Mouse (Mus musculus) heart, embryonic 15.5 days (tissue): ENCODE results near the gene Tuba1c. TPM values are rescaled to one million over a fixed set of nuclear protein-coding genes. Genes with fewer than 3 reads are reported as not detected.
A peak's percentile ranks its signal among the peaks of the same experiment; 100 is the strongest.
"Not testable (repeated sequence)": the region's sequence is repeated elsewhere in the genome, so short reads cannot be mapped to it uniquely, and the experiment has no call there.

Experiments
- ATAC-seq: fragments of 200-750 bp; cut with Nextera tagmentation; replicated peaks from 2 replicates; pipeline ENCODE4 v1.8.0; 2017; ENCODE audit warnings: low read depth, moderate TSS enrichment; ENCODE audit not compliant: insufficient number of reproducible peaks, insufficient read depth, low FRiP score
- H3K27ac ChIP-seq: fragments of 300-500 bp; sonication (generic); 2 replicates; pipeline ENCODE4 v1.5.1; 2015; ENCODE audit warnings: mild to moderate bottlenecking, inconsistent platforms
- H3K27me3 ChIP-seq: fragments of 300-500 bp; sonication (generic); 2 replicates; pipeline ENCODE4 v1.6.1; 2015; ENCODE audit warnings: inconsistent platforms
- H3K36me3 ChIP-seq: fragments of 300-500 bp; sonication (generic); 2 replicates; pipeline ENCODE4 v1.6.1; 2015; ENCODE audit warnings: mild to moderate bottlenecking, inconsistent platforms
- H3K4me1 ChIP-seq: fragments of 300-500 bp; sonication (generic); replicated peaks from 2 replicates; pipeline ENCODE4 v1.6.1; 2015; ENCODE audit warnings: inconsistent platforms
- H3K4me2 ChIP-seq: fragments of 300-500 bp; sonication (generic); 2 replicates; pipeline ENCODE4 v1.6.1; 2015; ENCODE audit warnings: inconsistent platforms, mild to moderate bottlenecking, moderate library complexity
- H3K4me3 ChIP-seq: fragments of 300-500 bp; sonication (generic); 2 replicates; pipeline ENCODE4 v1.5.1; 2015; ENCODE audit warnings: mild to moderate bottlenecking, inconsistent platforms
- H3K9ac ChIP-seq: fragments of 300-500 bp; sonication (generic); 2 replicates; pipeline ENCODE4 v1.6.1; 2015; ENCODE audit warnings: mild to moderate bottlenecking, inconsistent platforms
- H3K9me3 ChIP-seq: fragments of 300-500 bp; sonication (generic); replicated peaks from 2 replicates; pipeline ENCODE4 v1.6.1; 2016; ENCODE audit warnings: inconsistent platforms
- WGBS: fragments of 180-500 bp; shearing (Covaris S2); methylation state at CpG from one replicate; pipeline ENCODE4 v1.1.7; 2015; ENCODE audit warnings: mixed read lengths; 5-methylcytosine and 5-hydroxymethylcytosine counted together
- polyA plus RNA-seq: library from polyadenylated mRNA; unstranded; fragments of >200 nt; fragmentation: Nextera tagmentation; extraction: Ambion mirVana; gene quantifications from 2 replicates; pipeline ENCODE4 v1.2.1, GENCODE M21; 2015

Gene Tuba1c
- polyA plus RNA-seq, 1 experiment from 2014 or later = 117 TPM

- H3K9ac ChIP-seq = peak overlapping the region; percentile 30; the same call in 1 of the 2 replicates
- H3K27ac ChIP-seq, H3K27me3 ChIP-seq, H3K9me3 ChIP-seq, ATAC-seq: not testable (repeated sequence)
- H3K4me1 ChIP-seq = peaks cover 22% of the 10 kb centered on the region
- peaks cover 15% of the 10 kb centered on the region; the same call in 1 of the 2 replicates for H3K36me3 ChIP-seq
- H3K4me2 ChIP-seq = peak overlapping the region; percentile 75
- H3K4me3 ChIP-seq = peak overlapping the region; percentile 60
- 98% methylated on average over 3 of the region's 3 CpGs for WGBS
Observed at GRCm38 (mm10) chr15:99076011-99076410, 46.3 kb downstream of the Tuba1c start.

- H3K9ac ChIP-seq = no peak overlapping the region
- H3K36me3 ChIP-seq = peaks cover 29% of the 10 kb centered on the region; the same call in 1 of the 2 replicates
- no peaks in the 10 kb centered on the region for H3K9me3 ChIP-seq
- peaks cover 22% of the 10 kb centered on the region for H3K4me1 ChIP-seq
- 68% methylated on average over 15 of the region's 15 CpGs for WGBS
- no peak overlapping the region for H3K4me2 ChIP-seq
- H3K4me3 ChIP-seq = no peak overlapping the region
- no peak for ATAC-seq
- no peak overlapping the region for H3K27ac ChIP-seq
- no peaks in the 10 kb centered on the region for H3K27me3 ChIP-seq
Observed at GRCm38 (mm10) chr15:99078181-99078910, 48.7 kb downstream of the Tuba1c start.

- 70% methylated on average over 3 of the region's 3 CpGs for WGBS
- Histone ChIP-seq H3K9me3 (no peaks in the 10 kb centered on the region), H3K27me3 (peaks cover 13% of the 10 kb centered on the region), H3K9ac (no peak overlapping the region), H3K27ac (no peak overlapping the region), H3K4me2 (no peak overlapping the region), H3K4me3 (no peak overlapping the region), H3K4me1 (peaks cover 28% of the 10 kb centered on the region), H3K36me3 (peaks cover 29% of the 10 kb centered on the region; the same call in 1 of the 2 replicates)
- ATAC-seq = no peak
Observed at GRCm38 (mm10) chr15:99079804-99080203, 50.1 kb downstream of the Tuba1c start.

- ATAC-seq = no peak
- H3K36me3 ChIP-seq = peaks cover 29% of the 10 kb centered on the region; the same call in 1 of the 2 replicates
- H3K4me3 ChIP-seq = no peak overlapping the region
- H3K9me3 ChIP-seq = no peaks in the 10 kb centered on the region
- H3K27ac ChIP-seq = no peak overlapping the region
- H3K4me1 ChIP-seq = peaks cover 18% of the 10 kb centered on the region
- H3K4me2 ChIP-seq = no peak overlapping the region
- no peak overlapping the region for H3K9ac ChIP-seq
- H3K27me3 ChIP-seq = peaks cover 38% of the 10 kb centered on the region
- WGBS = 94% methylated on average over 12 of the region's 12 CpGs
Observed at GRCm38 (mm10) chr15:99082322-99082721, 52.6 kb downstream of the Tuba1c start.

- H3K4me1 ChIP-seq = peaks cover 23% of the 10 kb centered on the region
- H3K27ac ChIP-seq = no peak overlapping the region
- 87% methylated on average over 16 of the region's 16 CpGs for WGBS
- H3K27me3 ChIP-seq = peaks cover 44% of the 10 kb centered on the region
- H3K4me2 ChIP-seq = no peak overlapping the region
- ATAC-seq = no peak
- no peak overlapping the region for H3K9ac ChIP-seq
- no peaks in the 10 kb centered on the region for H3K9me3 ChIP-seq
- no peak overlapping the region for H3K4me3 ChIP-seq
- peaks cover 24% of the 10 kb centered on the region; the same call in 1 of the 2 replicates for H3K36me3 ChIP-seq
Observed at GRCm38 (mm10) chr15:99082840-99083239, 53.1 kb downstream of the Tuba1c start.

GRCm38 (mm10) chr15:99083258-99083657, 53.6 kb downstream of the Tuba1c start:
- Histone ChIP-seq H3K9ac (no peak overlapping the region), H3K4me1 (peaks cover 24% of the 10 kb centered on the region), H3K9me3 (no peaks in the 10 kb centered on the region), H3K27me3 (peaks cover 48% of the 10 kb centered on the region), H3K4me3 (no peak overlapping the region), H3K36me3 (peaks cover 24% of the 10 kb centered on the region; the same call in 1 of the 2 replicates), H3K4me2 (no peak overlapping the region), H3K27ac (no peak overlapping the region)
- WGBS = 72% methylated on average over 9 of the region's 9 CpGs
- ATAC-seq = no peak

GRCm38 (mm10) chr15:99083867-99084557, 54.3 kb downstream of the Tuba1c start:
- H3K27me3 ChIP-seq = peaks cover 55% of the 10 kb centered on the region
- 18% methylated on average over 11 of the region's 11 CpGs for WGBS
- H3K4me3 ChIP-seq = 0 out of 2 replicates have a peak overlapping the region, but pooled peaks have one; percentile 7

GRCm38 (mm10) chr15:99084618-99085017, 54.9 kb downstream of the Tuba1c start:
- ATAC-seq = no peak
- 0 out of 2 replicates have a peak overlapping the region, but pooled peaks have one; percentile 8 for H3K4me2 ChIP-seq
- H3K36me3 ChIP-seq = peaks cover 22% of the 10 kb centered on the region; the same call in 1 of the 2 replicates
- H3K27ac ChIP-seq = no peak overlapping the region
- 0 out of 2 replicates have a peak overlapping the region, but pooled peaks have one; percentile 7 for H3K4me3 ChIP-seq
- no peaks in the 10 kb centered on the region for H3K9me3 ChIP-seq
- H3K4me1 ChIP-seq = peaks cover 29% of the 10 kb centered on the region
- 16% methylated on average over 19 of the region's 19 CpGs for WGBS
- peaks cover 61% of the 10 kb centered on the region for H3K27me3 ChIP-seq
- H3K9ac ChIP-seq = no peak overlapping the region

More at GRCm38 (mm10) chr15:99083867-99084557, 54.3 kb downstream of the Tuba1c start:
- peaks cover 27% of the 10 kb centered on the region for H3K4me1 ChIP-seq
- H3K27ac ChIP-seq = no peak overlapping the region
- peaks cover 22% of the 10 kb centered on the region; the same call in 1 of the 2 replicates for H3K36me3 ChIP-seq
- peak overlapping the region; percentile 23; the same call in 1 of the 2 replicates for H3K4me2 ChIP-seq
- H3K9me3 ChIP-seq = no peaks in the 10 kb centered on the region
- no peak overlapping the region for H3K9ac ChIP-seq
- no peak for ATAC-seq

GRCm38 (mm10) chr15:99085997-99086396, 56.3 kb downstream of the Tuba1c start:
- Histone ChIP-seq H3K9me3 (no peaks in the 10 kb centered on the region), H3K27me3 (peaks cover 74% of the 10 kb centered on the region), H3K9ac (no peak overlapping the region), H3K27ac (no peak overlapping the region), H3K4me2 (no peak overlapping the region), H3K36me3 (peaks cover 14% of the 10 kb centered on the region; the same call in 1 of the 2 replicates), H3K4me3 (no peak overlapping the region), H3K4me1 (peaks cover 29% of the 10 kb centered on the region)
- 81% methylated on average over 4 of the region's 4 CpGs for WGBS
- ATAC-seq = no peak

GRCm38 (mm10) chr15:99087253-99088075, 57.8 kb downstream of the Tuba1c start, which contains the start of gene C1ql4:
Gene C1ql4 (minus strand): TSS chr15:99087817.
- H3K4me2 ChIP-seq = peak within 1 kb of the TSS; percentile 58
- ATAC-seq = no peak
- H3K4me1 ChIP-seq = peaks cover 29% of the 10 kb centered on the region
- 9% methylated on average over 60 of the region's 60 CpGs for WGBS
- H3K4me3 ChIP-seq = peak within 1 kb of the TSS; percentile 34
- H3K27ac ChIP-seq = no peak within 1 kb of the TSS
- H3K9ac ChIP-seq = peak within 1 kb of the TSS; percentile 20
- no peaks in the 10 kb centered on the region for H3K9me3 ChIP-seq
- peaks cover 4% of the 10 kb centered on the region; the same call in 1 of the 2 replicates for H3K36me3 ChIP-seq
- peaks cover 89% of the 10 kb centered on the region for H3K27me3 ChIP-seq
